In the genomic region with DNA sequence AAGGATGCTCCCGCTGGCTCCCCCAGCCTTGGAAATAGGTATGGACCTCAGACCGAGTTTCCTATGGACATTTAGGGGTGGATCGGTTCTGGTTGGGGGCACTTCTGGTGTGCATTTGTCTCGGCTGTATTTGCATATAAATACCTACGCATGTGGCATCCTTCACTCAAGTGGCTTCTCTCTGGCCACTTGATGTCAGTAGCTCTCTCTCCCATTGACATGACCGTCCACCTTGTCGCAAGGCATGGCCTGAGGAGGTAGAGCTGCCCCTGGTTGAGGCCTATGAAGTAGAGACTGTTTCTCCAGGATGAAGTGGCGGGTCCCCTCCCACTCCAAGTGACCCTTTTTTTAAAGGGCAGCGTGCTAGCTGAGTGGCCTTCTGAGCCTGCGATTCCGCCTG, we compare ENCODE assay signal across 10 mouse cellular contexts.
DNase-seq lines count a peak whose midpoint lies in the region; ATAC-seq and TF ChIP-seq lines count a peak whose summit lies in the region.
"Had no signal": no experiment of that assay in that cellular context is flagged by ENCODE, and none has a peak within 500 bp of the region (broad histone marks: within the 10 kb centered on the region; RNA-seq: fewer than 3 reads in every experiment).

No protein-coding gene starts in this region.

- no peak overlapping the region for H3K9ac ChIP-seq in midbrain, embryonic 11.5 days (ENCODE audit: low read length)
- no peak overlapping the region for H3K9ac ChIP-seq in stomach, postnatal 0 days (ENCODE audit: low read length)
- H3K9ac ChIP-seq: hindbrain, embryonic 13.5 days had no signal

- H3K36me3 ChIP-seq in midbrain, embryonic 10.5 days = no peaks in the 10 kb centered on the region
- H3K36me3 ChIP-seq in midbrain, embryonic 11.5 days (ENCODE audit: control insufficient read depth, insufficient read depth, low read length) = no peaks in the 10 kb centered on the region
- H3K36me3 ChIP-seq in limb, embryonic 10.5 days = no peaks in the 10 kb centered on the region
- H3K36me3 ChIP-seq in stomach, postnatal 0 days (ENCODE audit: control insufficient read depth, insufficient read depth, low read length) = no peaks in the 10 kb centered on the region
- H3K36me3 ChIP-seq: hindbrain, embryonic 13.5 days had no signal

- DNase-seq in gastrocnemius, adult 2 months = no peak
- no peak for DNase-seq in gastrocnemius, adult 18-20 months (ENCODE audit: low spot score)
- no peak for DNase-seq in midbrain, embryonic 10.5 days (ENCODE audit: low spot score)
- DNase-seq in midbrain, embryonic 11.5 days (ENCODE audit: low spot score, missing footprints) = no peak
- DNase-seq in limb, embryonic 10.5 days (ENCODE audit: low spot score) = no peak
- DNase-seq in stomach, postnatal 0 days (ENCODE audit: low spot score) = no peak
- DNase-seq in layer of hippocampus, adult 18-20 months (ENCODE audit: low spot score in 2 of 2) = no peak
- no peak for DNase-seq in adrenal gland, adult 8-10 months

- no peak overlapping the region for H3K4me2 ChIP-seq in midbrain, embryonic 11.5 days
- H3K4me2 ChIP-seq in stomach, postnatal 0 days (replicated peaks; ENCODE audit: low read depth) = no peak overlapping the region
- H3K4me2 ChIP-seq: hindbrain, embryonic 13.5 days had no signal

- H3K9me3 ChIP-seq in midbrain, embryonic 10.5 days (replicated peaks) = no peaks in the 10 kb centered on the region
- no peaks in the 10 kb centered on the region for H3K9me3 ChIP-seq in midbrain, embryonic 11.5 days (ENCODE audit: control insufficient read depth, low read length)
- H3K9me3 ChIP-seq in limb, embryonic 10.5 days (replicated peaks) = no peaks in the 10 kb centered on the region
- no peaks in the 10 kb centered on the region for H3K9me3 ChIP-seq in stomach, postnatal 0 days (ENCODE audit: control insufficient read depth, low read length)
- H3K9me3 ChIP-seq: hindbrain, embryonic 13.5 days had no signal

- no peak for TF ChIP-seq EP300 in stomach, postnatal 0 days (optimal IDR thresholded peaks at IDR 0.05)

- H3K27ac ChIP-seq in gastrocnemius, adult 2 months = peak overlapping the region; percentile 80
- 0 out of 2 replicates have a peak overlapping the region, but pooled peaks have one; percentile 69 for H3K27ac ChIP-seq in midbrain, embryonic 10.5 days (replicated peaks)
- H3K27ac ChIP-seq in midbrain, embryonic 11.5 days (ENCODE audit: low read depth, low read length) = no peak overlapping the region
- 0 out of 2 replicates have a peak overlapping the region, but pooled peaks have one; percentile 4 for H3K27ac ChIP-seq in limb, embryonic 10.5 days
- peak overlapping the region; percentile 83; the same call in 1 of the 2 replicates for H3K27ac ChIP-seq in stomach, postnatal 0 days (replicated peaks)
- H3K27ac ChIP-seq: heart, adult 2 months; hindbrain, embryonic 13.5 days had no signal

- H3K27me3 ChIP-seq in midbrain, embryonic 10.5 days (ENCODE audit: low read depth, poor library complexity, severe bottlenecking) = peaks cover 9% of the 10 kb centered on the region
- no peaks in the 10 kb centered on the region for H3K27me3 ChIP-seq in midbrain, embryonic 11.5 days (ENCODE audit: control insufficient read depth, insufficient read depth, low read length)
- no peaks in the 10 kb centered on the region for H3K27me3 ChIP-seq in limb, embryonic 10.5 days (ENCODE audit: low read depth, poor library complexity, severe bottlenecking)
- H3K27me3 ChIP-seq in stomach, postnatal 0 days (ENCODE audit: control insufficient read depth, insufficient read depth, low read length) = no peaks in the 10 kb centered on the region

- WGBS in midbrain, embryonic 10.5 days = 26% methylated on average over 11 of the region's 11 CpGs
- 28% methylated on average over 11 of the region's 11 CpGs for WGBS in midbrain, embryonic 11.5 days
- 50% methylated on average over 11 of the region's 11 CpGs for WGBS in limb, embryonic 10.5 days
- WGBS in stomach, postnatal 0 days = 72% methylated on average over 11 of the region's 11 CpGs

- no peak for TF ChIP-seq CTCF in gastrocnemius, adult 2 months (IDR thresholded peaks at IDR 0.05)
- no peak for TF ChIP-seq CTCF in stomach, postnatal 0 days (IDR thresholded peaks at IDR 0.05; ENCODE audit: low read depth)

- intact Hi-C loops in gastrocnemius, adult 2 months (cut with DNase I) = no loop called here

- no peak for ATAC-seq in midbrain, embryonic 11.5 days (ENCODE audit: low FRiP score)
- no peak for ATAC-seq in stomach, postnatal 0 days (ENCODE audit: low FRiP score, low TSS enrichment)

- H3K4me3 ChIP-seq in gastrocnemius, adult 2 months = peak overlapping the region; percentile 11
- 0 out of 2 replicates have a peak overlapping the region, but pooled peaks have one; percentile 22 for H3K4me3 ChIP-seq in midbrain, embryonic 10.5 days
- no peak overlapping the region for H3K4me3 ChIP-seq in midbrain, embryonic 11.5 days (ENCODE audit: low read depth, low read length)
- no peak overlapping the region for H3K4me3 ChIP-seq in limb, embryonic 10.5 days
- no peak overlapping the region for H3K4me3 ChIP-seq in stomach, postnatal 0 days (ENCODE audit: low read depth, low read length)
- H3K4me3 ChIP-seq: heart, adult 2 months; hindbrain, embryonic 13.5 days had no signal

- peaks cover 100% of the 10 kb centered on the region for H3K4me1 ChIP-seq in midbrain, embryonic 10.5 days
- H3K4me1 ChIP-seq in midbrain, embryonic 11.5 days (ENCODE audit: control insufficient read depth, insufficient read depth, low read length) = peaks cover 75% of the 10 kb centered on the region
- peaks cover 90% of the 10 kb centered on the region for H3K4me1 ChIP-seq in limb, embryonic 10.5 days
- H3K4me1 ChIP-seq in stomach, postnatal 0 days (replicated peaks; ENCODE audit: control insufficient read depth, insufficient read depth) = peaks cover 8% of the 10 kb centered on the region

Comparison
In these comparisons a context has a peak if more than half of its experiments do, and no peak if none do; other contexts are left out.
1. H3K4me3 ChIP-seq: peak in gastrocnemius, adult 2 months (single experiment) and midbrain, embryonic 10.5 days (single experiment); none in midbrain, embryonic 11.5 days (single experiment), limb, embryonic 10.5 days (single experiment) and stomach, postnatal 0 days (single experiment).